Mouse (Mus musculus): ENCODE data around the gene Gm26566.

Gene Gm26566

GRCm38 (mm10) chr4:88721791-88722721 is at the start of gene Gm26566, which contains the start of gene Klhl9:
Gene Gm26566, plus strand, starts transcription at chr4:88721805.
Gene Klhl9, minus strand, starts transcription at chr4:88722465.
- ChIA-PET CTCF (interaction anchor here in 1 of 4 experiments (1.1 to 1.9 kb wide), 2 partner anchors 21 to 26 kb away, joined by 3 to 12 read pairs; no protein-coding TSS in a partner anchor), POLR2A (interaction anchor here in 3 of 4 experiments (0.5 to 1.9 kb wide), 11 partner anchors 9 to 689 kb away, joined by 3 to 8 read pairs (median 3); partner anchors contain the start of gene Mllt3 (in 1 of the 3))

GRCm38 (mm10) chr4:88676824-88677223 is 44.8 kb upstream of the Gm26566 start, which contains the start of gene Ifna16:
Gene Ifna16, minus strand, starts transcription at chr4:88676924.
- CTCF ChIA-PET: no interaction called here
- POLR2A ChIA-PET: no interaction called here

- CTCF ChIA-PET: interaction anchor here in 1 of 4 experiments (0.9 kb wide), 1 partner anchor 159 kb away, joined by 5 read pairs; no protein-coding TSS in a partner anchor
- POLR2A ChIA-PET: no interaction called here
Measured at GRCm38 (mm10) chr4:88680362-88680761, 41.2 kb upstream of the Gm26566 start.

- CTCF ChIA-PET: interaction anchor here in 1 of 4 experiments (0.6 kb wide), 1 partner anchor 1141 kb away, joined by 3 read pairs; no protein-coding TSS in a partner anchor
Measured at GRCm38 (mm10) chr4:88681353-88681752, 40.3 kb upstream of the Gm26566 start.

GRCm38 (mm10) chr4:88683812-88684211 is 37.8 kb upstream of the Gm26566 start, which contains the start of gene Ifna2:
Gene Ifna2, minus strand, starts transcription at chr4:88683912.
- ChIA-PET POLR2A (no interaction called here), CTCF (interaction anchor here in 1 of 4 experiments (1.1 kb wide), 1 partner anchor 136 kb away, joined by 4 read pairs; no protein-coding TSS in a partner anchor)

More at GRCm38 (mm10) chr4:88681353-88681752, 40.3 kb upstream of the Gm26566 start:
- POLR2A ChIA-PET: no interaction called here

- CTCF ChIA-PET: no interaction called here
- POLR2A ChIA-PET: no interaction called here
Measured at GRCm38 (mm10) chr4:88691259-88691658, 30.3 kb upstream of the Gm26566 start, which contains the start of gene Ifnab. Gene Ifnab, minus strand, starts transcription at chr4:88691359.

GRCm38 (mm10) chr4:88692537-88692936 is 29.1 kb upstream of the Gm26566 start:
- ChIA-PET CTCF (no interaction called here), POLR2A (no interaction called here)

- ChIA-PET POLR2A (no interaction called here), CTCF (no interaction called here)
Measured at GRCm38 (mm10) chr4:88693392-88693791, 28.2 kb upstream of the Gm26566 start.

- CTCF ChIA-PET: interaction anchor here (0.5 to 2.3 kb wide), 39 partner anchors 9 to 796 kb away, joined by 3 to 28 read pairs (median 4); partner anchors contain the start of genes Gm26566 (in 1 of the 4) and Klhl9 (in 1 of the 4)
- POLR2A ChIA-PET: interaction anchor here in 2 of 4 experiments (0.9 to 1.0 kb wide), 2 partner anchors 16 to 24 kb away, joined by 3 read pairs; no protein-coding TSS in a partner anchor
Measured at GRCm38 (mm10) chr4:88696237-88696884, 25.2 kb upstream of the Gm26566 start.

GRCm38 (mm10) chr4:88697108-88697507 is 24.5 kb upstream of the Gm26566 start:
- CTCF ChIA-PET: interaction anchor here (0.6 to 2.3 kb wide), 37 partner anchors 8 to 795 kb away, joined by 3 to 28 read pairs (median 4); partner anchors contain the start of genes Gm26566 (in 1 of the 4) and Klhl9 (in 1 of the 4)
- POLR2A ChIA-PET: interaction anchor here in 1 of 4 experiments (1.0 kb wide), 1 partner anchor 23 kb away, joined by 3 read pairs; no protein-coding TSS in a partner anchor

- CTCF ChIA-PET: interaction anchor here in 2 of 4 experiments (0.7 to 2.3 kb wide), 4 partner anchors 16 to 184 kb away, joined by 3 to 28 read pairs (median 4); no protein-coding TSS in a partner anchor
- POLR2A ChIA-PET: interaction anchor here in 1 of 4 experiments (0.8 to 1.7 kb wide), 2 partner anchors 10 to 24 kb away, joined by 3 read pairs; partner anchors contain the start of genes Gm26566 and Klhl9
Measured at GRCm38 (mm10) chr4:88697753-88698152, 23.9 kb upstream of the Gm26566 start.

GRCm38 (mm10) chr4:88698781-88699180 is 22.8 kb upstream of the Gm26566 start:
- CTCF ChIA-PET: no interaction called here

GRCm38 (mm10) chr4:88699301-88699700 is 22.3 kb upstream of the Gm26566 start:
- ChIA-PET POLR2A (interaction anchor here in 2 of 4 experiments (1.0 to 1.7 kb wide), 5 partner anchors 10 to 23 kb away, joined by 3 read pairs; partner anchors contain the start of genes Klhl9 (in 2 of the 2) and Gm26566 (in 1 of the 2)), CTCF (no interaction called here)

More at GRCm38 (mm10) chr4:88698781-88699180, 22.8 kb upstream of the Gm26566 start:
- POLR2A ChIA-PET: interaction anchor here in 2 of 4 experiments (1.3 to 1.7 kb wide), 3 partner anchors 10 to 24 kb away, joined by 3 read pairs; partner anchors contain the start of genes Klhl9 (in 2 of the 2) and Gm26566 (in 1 of the 2)

GRCm38 (mm10) chr4:88705924-88706323 is 15.7 kb upstream of the Gm26566 start:
- ChIA-PET POLR2A (interaction anchor here in 2 of 4 experiments (0.8 to 1.0 kb wide), 2 partner anchors 13 to 17 kb away, joined by 3 read pairs; partner anchors contain the start of gene Klhl9 (in 1 of the 2)), CTCF (interaction anchor here (0.5 to 1.6 kb wide), 6 partner anchors 9 to 1867 kb away, joined by 3 to 13 read pairs (median 4); no protein-coding TSS in a partner anchor)

- ChIA-PET CTCF (interaction anchor here in 2 of 4 experiments (0.8 to 1.0 kb wide), 2 partner anchors 11 kb away, joined by 3 read pairs; no protein-coding TSS in a partner anchor), POLR2A (no interaction called here)
Measured at GRCm38 (mm10) chr4:88707128-88707826, 14.3 kb upstream of the Gm26566 start.

- CTCF ChIA-PET: interaction anchor here in 1 of 4 experiments (2.0 kb wide), 1 partner anchor 18 kb away, joined by 4 read pairs; no protein-coding TSS in a partner anchor
- POLR2A ChIA-PET: interaction anchor here in 1 of 4 experiments (0.9 kb wide), 1 partner anchor 15 kb away, joined by 3 read pairs; no protein-coding TSS in a partner anchor
Measured at GRCm38 (mm10) chr4:88714281-88714680, 7.3 kb upstream of the Gm26566 start.

GRCm38 (mm10) chr4:88715059-88715458 is 6.5 kb upstream of the Gm26566 start:
- POLR2A ChIA-PET: interaction anchor here in 2 of 4 experiments (0.5 kb wide), 2 partner anchors 117 to 517 kb away, joined by 4 to 9 read pairs; no protein-coding TSS in a partner anchor
- CTCF ChIA-PET: interaction anchor here in 1 of 4 experiments (2.0 kb wide), 1 partner anchor 19 kb away, joined by 4 read pairs; no protein-coding TSS in a partner anchor
